Mouse (Mus musculus) heart, adult 9 months (tissue): ENCODE results near the gene Spag7.

Experiments used
- DNase-seq, 2 experiments: peaks; one replicate each; pipeline ENCODE4 v3.0.0; 2022; ENCODE audit warnings: low spot score in 2 of 2

Spag7 gene

GRCm38 (mm10) chr11:70643051-70643450, 26.2 kb downstream of the Spag7 start:
- DNase-seq: no peak

- no peak for DNase-seq
These were observed 28.0 kb downstream of the Spag7 start for GRCm38 (mm10) chr11:70641241-70641640.

GRCm38 (mm10) chr11:70639976-70640375, 29.2 kb downstream of the Spag7 start:
- no peak for DNase-seq

- no peak for DNase-seq
These were observed 30.4 kb downstream of the Spag7 start, which contains the start of gene Gp1ba for GRCm38 (mm10) chr11:70638714-70639278. TSS of gene Gp1ba (plus strand) at chr11:70639122.

- DNase-seq: no peak
These were observed 30.9 kb downstream of the Spag7 start for GRCm38 (mm10) chr11:70638293-70638692.

- DNase-seq: no peak
These were observed 31.5 kb downstream of the Spag7 start for GRCm38 (mm10) chr11:70637764-70638163.

GRCm38 (mm10) chr11:70635601-70636000, 33.6 kb downstream of the Spag7 start:
- no peak for DNase-seq

- DNase-seq: no peak
These were observed 39.1 kb downstream of the Spag7 start for GRCm38 (mm10) chr11:70630129-70630528.

- no peak for DNase-seq
These were observed 39.7 kb downstream of the Spag7 start for GRCm38 (mm10) chr11:70629557-70629956.

- no peak for DNase-seq
These were observed 40.8 kb downstream of the Spag7 start for GRCm38 (mm10) chr11:70628431-70628830.

GRCm38 (mm10) chr11:70626877-70627276, 42.3 kb downstream of the Spag7 start:
- no peak for DNase-seq

GRCm38 (mm10) chr11:70625473-70625872, 43.7 kb downstream of the Spag7 start:
- DNase-seq: no peak

- DNase-seq: no peak
These were observed 46.0 kb downstream of the Spag7 start for GRCm38 (mm10) chr11:70623053-70623742.

- DNase-seq: no peak
These were observed 47.0 kb downstream of the Spag7 start for GRCm38 (mm10) chr11:70621972-70622814.

- no peak for DNase-seq
These were observed 50.1 kb downstream of the Spag7 start, which contains the start of gene Chrne for GRCm38 (mm10) chr11:70619101-70619500. TSS of gene Chrne (minus strand) at chr11:70619216.

- no peak for DNase-seq
These were observed 53.6 kb downstream of the Spag7 start, which contains the start of gene 4930544D05Rik for GRCm38 (mm10) chr11:70615516-70616093. TSS of gene 4930544D05Rik (plus strand) at chr11:70615848.

- peak; percentile 68 to 74 for DNase-seq
These were observed 54.1 kb downstream of the Spag7 start for GRCm38 (mm10) chr11:70615074-70615473.
